Mouse (Mus musculus): ENCODE results near the gene Tbc1d10b.

The Tbc1d10b gene

GRCm38 (mm10) chr7:127147901-127148300 is 60.4 kb downstream of the Tbc1d10b start:
- DNase-seq = no peak
